Mouse (Mus musculus) megakaryocyte, embryonic 14.5 days (primary cell): ENCODE results near the gene Vars2.

Source experiments
- FLI1 ChIP-seq: IDR thresholded peaks from 2 replicates; pipeline ENCODE4 v1.6.1; 2012; ENCODE audit warnings: low read length, inconsistent platforms, mixed read lengths
- GATA1 ChIP-seq: IDR thresholded peaks from 3 replicates; pipeline ENCODE4 v1.6.1; 2012; ENCODE audit warnings: mixed read lengths, low read length, inconsistent platforms, borderline replicate concordance

DNA sequence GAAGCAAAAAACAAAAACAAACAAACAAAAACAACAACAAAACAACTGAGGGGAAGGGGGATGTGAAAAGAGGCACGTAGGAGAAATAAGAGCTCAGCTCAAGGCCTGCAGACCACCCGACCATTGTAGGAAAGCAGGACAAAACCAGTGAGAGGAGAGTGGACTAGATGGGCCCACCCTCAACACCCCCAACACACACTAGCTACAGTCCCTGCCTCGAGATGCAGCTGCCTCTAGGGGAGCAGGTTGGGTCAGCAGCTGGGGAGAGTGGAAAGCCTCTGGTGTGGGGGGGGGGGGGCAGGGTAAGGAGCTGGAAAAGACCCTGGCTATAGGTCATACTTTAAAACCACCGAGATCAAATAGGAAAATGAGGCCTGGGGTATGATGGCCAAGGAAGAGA lies 35.2 kb upstream of the Vars2 start:
- no peak for TF ChIP-seq GATA1
- TF ChIP-seq FLI1, result no peak
